Mouse (Mus musculus) MEL (cell line): ENCODE measurements around the gene Nat14. TPM values are rescaled to one million over a fixed set of nuclear protein-coding genes. Genes with fewer than 3 reads are reported as not detected.

Source experiments
- DNase-seq: peaks from one replicate; pipeline ENCODE4 v3.0.0; 2011; ENCODE audit warnings: low read depth, low spot score
- H3K27ac ChIP-seq: 2 replicates; pipeline ENCODE4 v1.5.1; 2012; ENCODE audit warnings: low read depth, mild to moderate bottlenecking, control low read depth, low read length, moderate library complexity; ENCODE audit not compliant: control insufficient read depth
- H3K27me3 ChIP-seq, 2 experiments: fragments of 150-350 bp in 1 of 2; sonication (generic) in 1 of 2; 2 replicates each; pipeline ENCODE4 v1.6.1; 2012; ENCODE audit warnings: low read length in 2 of 2, mild to moderate bottlenecking in 2 of 2, improper control_type of control experiment in 1 of 2, moderate library complexity in 1 of 2; ENCODE audit not compliant: insufficient read depth in 2 of 2, control insufficient read depth in 1 of 2
- H3K36me3 ChIP-seq, 2 experiments: 2 replicates each; pipeline ENCODE4 v1.6.1; 2012 to 2014; ENCODE audit warnings: low read length in 2 of 2, improper control_type of control experiment in 1 of 2, inconsistent platforms in 1 of 2, mild to moderate bottlenecking in 1 of 2; ENCODE audit not compliant: insufficient read depth in 2 of 2, control insufficient read depth in 1 of 2
- H3K4me1 ChIP-seq, 2 experiments: fragments of 150-350 bp in 1 of 2; sonication (generic) in 1 of 2; 2 replicates each; pipeline ENCODE4 v1.6.1; 2012; ENCODE audit warnings: low read length in 2 of 2, improper control_type of control experiment in 1 of 2, mild to moderate bottlenecking in 1 of 2; ENCODE audit not compliant: insufficient read depth in 2 of 2, control insufficient read depth in 1 of 2
- H3K4me3 ChIP-seq, 2 experiments: fragments of 150-350 bp in 1 of 2; sonication (generic) in 1 of 2; 2 replicates each; pipeline ENCODE4 v1.5.1; 2012; ENCODE audit warnings: low read depth in 2 of 2, low read length in 2 of 2, mild to moderate bottlenecking in 2 of 2, moderate library complexity in 2 of 2, control low read depth in 1 of 2, improper control_type of control experiment in 1 of 2; ENCODE audit not compliant: control insufficient read depth in 1 of 2, insufficient read depth in 1 of 2
- H3K79me2 ChIP-seq: 2 replicates; pipeline ENCODE4 v1.6.1; 2012; ENCODE audit warnings: mild to moderate bottlenecking, low read length, moderate library complexity; ENCODE audit not compliant: control insufficient read depth, poor library complexity, insufficient read depth
- H3K9ac ChIP-seq: 2 replicates; pipeline ENCODE4 v1.6.1; 2012; ENCODE audit warnings: low read depth, mild to moderate bottlenecking, control low read depth, low read length, moderate library complexity; ENCODE audit not compliant: control insufficient read depth, poor library complexity, severe bottlenecking
- H3K9me3 ChIP-seq: fragments of 150-350 bp; sonication (generic); replicated peaks from 2 replicates; pipeline ENCODE4 v1.6.1; 2012; ENCODE audit warnings: mild to moderate bottlenecking, low read length, improper control_type of control experiment, moderate library complexity; ENCODE audit not compliant: insufficient read depth
- CHD1 ChIP-seq: IDR thresholded peaks from 2 replicates; pipeline ENCODE4 v1.6.1; 2012; ENCODE audit warnings: low read depth, mild to moderate bottlenecking, inconsistent platforms, low read length, improper control_type of control experiment
- CTCF ChIP-seq, 3 experiments: IDR thresholded peaks in 2 of 3; conservative IDR thresholded peaks in 1 of 3; 2 replicates each; pipeline ENCODE4 v1.5.1; 2011 to 2012; ENCODE audit warnings: low read length in 3 of 3, low read depth in 2 of 3, mild to moderate bottlenecking in 2 of 3, improper control_type of control experiment in 1 of 3, inconsistent platforms in 1 of 3, mixed read lengths in 1 of 3, moderate library complexity in 1 of 3; ENCODE audit not compliant: control insufficient read depth in 1 of 3, insufficient read depth in 1 of 3, poor library complexity in 1 of 3, severe bottlenecking in 1 of 3
- E2F4 ChIP-seq: IDR thresholded peaks from 2 replicates; pipeline ENCODE4 v1.6.1; 2011; ENCODE audit warnings: low read depth, low read length, improper control_type of control experiment, borderline replicate concordance
- EP300 ChIP-seq, 2 experiments: IDR thresholded peaks; 2 replicates each; pipeline ENCODE4 v1.6.1; 2011; ENCODE audit warnings: improper control_type of control experiment in 2 of 2, low read length in 2 of 2, low read depth in 1 of 2, mild to moderate bottlenecking in 1 of 2
- ETS1 ChIP-seq: IDR thresholded peaks from 2 replicates; pipeline ENCODE4 v1.6.1; 2012; ENCODE audit warnings: low read depth, mild to moderate bottlenecking, inconsistent platforms, low read length, improper control_type of control experiment, moderate library complexity
- KAT2A ChIP-seq: conservative IDR thresholded peaks from 2 replicates; pipeline ENCODE4 v1.6.1; 2012; ENCODE audit warnings: low read depth, low read length, improper control_type of control experiment, inconsistent platforms
- MAFK ChIP-seq: IDR thresholded peaks from 2 replicates; pipeline ENCODE4 v1.6.1; 2011; ENCODE audit warnings: low read depth, mild to moderate bottlenecking, low read length, improper control_type of control experiment, borderline replicate concordance
- MAZ ChIP-seq: IDR thresholded peaks from 2 replicates; pipeline ENCODE4 v1.6.1; 2012; ENCODE audit warnings: low read depth, mild to moderate bottlenecking, inconsistent platforms, low read length, improper control_type of control experiment
- MXI1 ChIP-seq: IDR thresholded peaks from 2 replicates; pipeline ENCODE4 v1.6.1; 2011; ENCODE audit warnings: mild to moderate bottlenecking, low read depth, low read length, improper control_type of control experiment
- MYB ChIP-seq: IDR thresholded peaks from 2 replicates; pipeline ENCODE4 v1.6.1; 2011; ENCODE audit warnings: mild to moderate bottlenecking, low read depth, low read length, improper control_type of control experiment
- NELFE ChIP-seq: IDR thresholded peaks from 2 replicates; pipeline ENCODE4 v1.6.1; 2011; ENCODE audit warnings: low read depth, low read length, improper control_type of control experiment
- POLR2A ChIP-seq, 2 experiments: IDR thresholded peaks; 2 replicates each; pipeline ENCODE4 v1.6.1; 2011 to 2012; ENCODE audit warnings: low read length in 2 of 2, mild to moderate bottlenecking in 2 of 2, control low read depth in 1 of 2, improper control_type of control experiment in 1 of 2, low read depth in 1 of 2, moderate library complexity in 1 of 2; ENCODE audit not compliant: control insufficient read depth in 1 of 2, insufficient read depth in 1 of 2, poor library complexity in 1 of 2
- RAD21 ChIP-seq: IDR thresholded peaks from 2 replicates; pipeline ENCODE4 v1.6.1; 2011; ENCODE audit warnings: mild to moderate bottlenecking, low read depth, low read length, improper control_type of control experiment
- RCOR1 ChIP-seq: IDR thresholded peaks from 2 replicates; pipeline ENCODE4 v1.6.1; 2012; ENCODE audit warnings: low read depth, mild to moderate bottlenecking, inconsistent platforms, low read length, improper control_type of control experiment
- UBTF ChIP-seq: IDR thresholded peaks from 2 replicates; pipeline ENCODE4 v1.6.1; 2012; ENCODE audit warnings: low read depth, mild to moderate bottlenecking, inconsistent platforms, low read length, improper control_type of control experiment, moderate library complexity, borderline replicate concordance; ENCODE audit not compliant: insufficient read depth
- USF1 ChIP-seq: IDR thresholded peaks from 2 replicates; pipeline ENCODE4 v1.6.1; 2014; ENCODE audit warnings: low read depth, mild to moderate bottlenecking, inconsistent platforms, low read length, improper control_type of control experiment, moderate library complexity
- ZC3H11A ChIP-seq: IDR thresholded peaks from 2 replicates; pipeline ENCODE4 v1.6.1; 2012; ENCODE audit warnings: low read depth, mild to moderate bottlenecking, inconsistent platforms, low read length, improper control_type of control experiment
- ZKSCAN1 ChIP-seq: IDR thresholded peaks from 2 replicates; pipeline ENCODE4 v1.6.1; 2012; ENCODE audit warnings: low read depth, mild to moderate bottlenecking, inconsistent platforms, low read length, improper control_type of control experiment, moderate library complexity
- ZMIZ1 ChIP-seq: IDR thresholded peaks from 2 replicates; pipeline ENCODE4 v1.6.1; 2012; ENCODE audit warnings: low read depth, mild to moderate bottlenecking, inconsistent platforms, low read length, improper control_type of control experiment, moderate library complexity
- ZNF384 ChIP-seq: IDR thresholded peaks from 2 replicates; pipeline ENCODE4 v1.6.1; 2012; ENCODE audit warnings: low read depth, mild to moderate bottlenecking, inconsistent platforms, low read length, improper control_type of control experiment
- polyA plus RNA-seq, 2 experiments: library from polyadenylated mRNA; stranded (reverse) in 1 of 2; unstranded in 1 of 2; fragments of >175 nt in 1 of 2; fragments of >200 nt in 1 of 2; gene quantifications; 2 replicates each; pipeline versions ENCODE4 v1.2.1 to v1.2.4; 2012; ENCODE audit warnings: low replicate concordance in 2 of 2, low read depth in 1 of 2; ENCODE audit not compliant: insufficient read length in 2 of 2, insufficient read depth in 1 of 2, missing spikeins in 1 of 2
- total RNA-seq: library from RNA; depleted of rRNA; stranded (reverse); fragments of 300-350 nt; gene quantifications from 2 replicates; pipeline ENCODE4 v1.2.3, GENCODE M21; 2012

Nat14 gene
- total and polyA plus RNA-seq, 3 experiments, result 0.81 to 1.9 TPM; not detected in 1

GRCm38 (mm10) chr7:4922508-4922907 lies 680 bp downstream of the Nat14 start:
- no peaks in the 10 kb centered on the region for H3K36me3 ChIP-seq
- no peaks in the 10 kb centered on the region for H3K27me3 ChIP-seq
- H3K9ac ChIP-seq, result no peak overlapping the region
- no peaks in the 10 kb centered on the region for H3K79me2 ChIP-seq
- H3K27ac ChIP-seq, result no peak overlapping the region
- H3K9me3 ChIP-seq, result no peaks in the 10 kb centered on the region
- H3K4me3 ChIP-seq, result no peak overlapping the region
- DNase-seq, result no peak
- TF ChIP-seq ZNF384 (no peak), ZKSCAN1 (no peak), UBTF (no peak), NELFE (no peak), ETS1 (no peak), RCOR1 (no peak), ZC3H11A (no peak), E2F4 (no peak), USF1 (no peak), RAD21 (no peak), KAT2A (no peak), ZMIZ1 (no peak), MAFK (no peak), CHD1 (no peak), MYB (no peak), CTCF (IDR thresholded peaks at IDR 0.05 in 2 of 3, conservative IDR thresholded peaks at IDR 0.05 in 1 of 3; ENCODE audit: control insufficient read depth in 1 of 3, insufficient read depth in 1 of 3, low read depth in 2 of 3, low read length in 3 of 3, poor library complexity in 1 of 3, severe bottlenecking in 1 of 3) (no peak), MAZ (no peak)
- H3K4me1 ChIP-seq, result no peaks in the 10 kb centered on the region

GRCm38 (mm10) chr7:4922931-4923565 lies 1.2 kb downstream of the Nat14 start:
- no peak overlapping the region for H3K27ac ChIP-seq
- H3K27me3 ChIP-seq, result no peaks in the 10 kb centered on the region
- no peak overlapping the region for H3K4me3 ChIP-seq
- no peak for DNase-seq
- H3K79me2 ChIP-seq, result no peaks in the 10 kb centered on the region
- H3K36me3 ChIP-seq, result no peaks in the 10 kb centered on the region
- no peak overlapping the region for H3K9ac ChIP-seq
- no peak for TF ChIP-seq MXI1
- TF ChIP-seq EP300 (IDR thresholded peaks at IDR 0.05; ENCODE audit: low read depth in 1 of 2, low read length in 2 of 2), result no peak
- TF ChIP-seq MAZ, result no peak
- no peak for TF ChIP-seq POLR2A (IDR thresholded peaks at IDR 0.05; ENCODE audit: control insufficient read depth in 1 of 2, insufficient read depth in 1 of 2, low read depth in 1 of 2, low read length in 2 of 2, poor library complexity in 1 of 2)
- H3K4me1 ChIP-seq, result no peaks in the 10 kb centered on the region
- H3K9me3 ChIP-seq, result no peaks in the 10 kb centered on the region
